Mouse (Mus musculus) lung, adult 2 months (tissue): ENCODE data around the gene Arid1b.

ENCODE experiments used
- CTCF ChIP-seq: fragments of 200-500 bp; IDR thresholded peaks from 2 replicates; pipeline ENCODE4 v1.5.1; 2011; ENCODE audit warnings: mild to moderate bottlenecking, low read length, control low read depth; ENCODE audit not compliant: insufficient read depth
- POLR2A ChIP-seq: fragments of 200-500 bp; IDR thresholded peaks from 2 replicates; pipeline ENCODE4 v1.6.1; 2011; ENCODE audit warnings: low read depth, mild to moderate bottlenecking, control low read depth, low read length, borderline replicate concordance; ENCODE audit errors: extremely low read depth

DNA sequence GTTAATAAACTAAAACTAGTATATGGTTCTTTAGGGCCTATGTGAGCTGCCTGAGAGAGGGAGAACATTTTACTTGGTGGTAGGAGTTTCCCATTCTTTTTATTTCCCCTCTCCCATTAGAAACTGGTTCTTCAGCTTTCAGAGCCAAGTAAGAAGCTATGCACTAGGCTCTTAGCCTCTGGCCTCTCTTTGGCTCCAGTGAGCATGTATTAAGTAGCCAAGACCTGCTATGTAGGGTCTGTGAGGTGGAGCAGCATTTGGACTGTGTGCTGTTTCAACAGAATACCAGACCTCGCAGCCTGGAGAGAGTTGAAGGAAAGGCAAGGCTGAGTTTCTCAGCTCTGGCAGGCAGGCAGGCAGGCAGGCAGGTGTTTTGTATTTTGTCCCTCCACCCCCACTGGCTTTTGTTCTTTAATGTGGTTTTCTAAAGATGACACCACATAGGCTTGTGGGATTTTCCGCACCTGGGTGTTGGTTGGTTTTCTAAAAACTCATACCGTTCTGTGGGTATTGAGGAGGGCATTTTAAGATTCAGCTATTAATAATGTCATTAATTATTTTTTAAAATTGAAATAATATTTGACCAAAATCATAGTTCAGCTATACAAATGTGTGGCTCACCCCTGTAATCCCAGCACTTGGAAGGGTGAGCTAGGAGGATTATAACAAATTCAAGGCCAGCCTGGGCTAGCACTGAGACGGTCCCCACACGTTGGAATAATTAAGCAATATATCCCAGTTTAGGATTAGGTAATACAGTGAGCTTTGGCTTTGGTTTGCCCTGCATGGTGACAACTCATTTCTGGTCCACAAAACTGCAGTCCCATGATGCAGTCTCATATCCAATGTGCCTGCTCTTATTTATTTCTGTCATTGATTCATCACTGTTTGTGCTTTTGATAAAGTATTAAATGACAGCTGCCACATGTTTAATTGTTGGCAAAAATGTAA lies 132.0 kb downstream of the Arid1b start:
- TF ChIP-seq CTCF (no peak), POLR2A (no peak)
